Mouse (Mus musculus) CH12.LX (cell line): ENCODE measurements at regions not wholly inside any gene's neighbourhood (a gene's known extent, or its start where the extent isn't known, plus 50 kb on each side); places are given as distances from the start of the nearest gene placed in this dataset.

Experiments used
- DNase-seq: peaks from one replicate; pipeline ENCODE4 v3.0.0-alpha.2; 2013; ENCODE audit errors: extremely low read depth
- H3K27ac ChIP-seq: 2 replicates; pipeline ENCODE4 v1.5.1; 2012; ENCODE audit warnings: low read depth, mild to moderate bottlenecking, control low read depth, moderate library complexity; ENCODE audit not compliant: insufficient read depth
- H3K27me3 ChIP-seq: replicated peaks from 2 replicates; pipeline ENCODE3; 2012; ENCODE audit warnings: inconsistent platforms
- H3K36me3 ChIP-seq, 2 experiments: replicated peaks in 1 of 2; 2 replicates each; pipeline versions ENCODE3 to v1.6.1; 2012; ENCODE audit warnings: inconsistent platforms in 1 of 2, low read length in 1 of 2, mild to moderate bottlenecking in 1 of 2, mixed read lengths in 1 of 2, moderate library complexity in 1 of 2; ENCODE audit not compliant: control insufficient read depth in 1 of 2, insufficient read depth in 1 of 2
- H3K4me1 ChIP-seq, 2 experiments: 2 replicates each; pipeline ENCODE4 v1.6.1; 2012; ENCODE audit warnings: inconsistent platforms in 1 of 2, moderate library complexity in 1 of 2; ENCODE audit not compliant: insufficient read depth in 2 of 2, control insufficient read depth in 1 of 2
- H3K4me2 ChIP-seq: 2 replicates; pipeline ENCODE4 v1.6.1; 2012; ENCODE audit warnings: low read depth, mild to moderate bottlenecking, control low read depth; ENCODE audit not compliant: poor library complexity, insufficient read depth, severe bottlenecking
- H3K4me3 ChIP-seq, 3 experiments: fragments of 150-350 bp in 1 of 3; sonication (generic) in 1 of 3; replicated peaks in 1 of 3; 2 replicates each; pipeline versions ENCODE3 to v1.5.1; 2011 to 2012; ENCODE audit warnings: low read depth in 2 of 3, low read length in 2 of 3, mild to moderate bottlenecking in 2 of 3, moderate library complexity in 2 of 3, control low read depth in 1 of 3, improper control_type of control experiment in 1 of 3, inconsistent platforms in 1 of 3, mixed read lengths in 1 of 3; ENCODE audit not compliant: poor library complexity in 1 of 3
- H3K79me2 ChIP-seq: replicated peaks from 2 replicates; pipeline ENCODE4 v1.6.1; 2012; ENCODE audit warnings: mild to moderate bottlenecking, moderate library complexity; ENCODE audit not compliant: control insufficient read depth, poor library complexity, insufficient read depth, severe bottlenecking; ENCODE audit errors: extremely low read depth
- H3K9ac ChIP-seq: 2 replicates; pipeline ENCODE4 v1.6.1; 2012; ENCODE audit warnings: low read depth, mild to moderate bottlenecking, control low read depth, moderate library complexity; ENCODE audit not compliant: insufficient read depth
- H3K9me3 ChIP-seq: replicated peaks from 2 replicates; pipeline ENCODE3; 2012; ENCODE audit warnings: low read length, inconsistent platforms, mixed read lengths
- BHLHE40 ChIP-seq: IDR thresholded peaks from 2 replicates; pipeline ENCODE4 v1.6.1; 2011; ENCODE audit warnings: mild to moderate bottlenecking, low read depth, low read length, improper control_type of control experiment
- CHD1 ChIP-seq: IDR thresholded peaks from 2 replicates; pipeline ENCODE4 v1.6.1; 2012; ENCODE audit warnings: low read depth, low read length, improper control_type of control experiment, inconsistent platforms
- CTCF ChIP-seq, 2 experiments: IDR thresholded peaks in 1 of 2; conservative IDR thresholded peaks in 1 of 2; 2 replicates each; pipeline ENCODE4 v1.5.1; 2011 to 2012; ENCODE audit warnings: low read depth in 2 of 2, low read length in 2 of 2, improper control_type of control experiment in 1 of 2, inconsistent platforms in 1 of 2, mild to moderate bottlenecking in 1 of 2, moderate library complexity in 1 of 2
- E2F4 ChIP-seq: IDR thresholded peaks from 2 replicates; pipeline ENCODE4 v1.6.1; 2011; ENCODE audit warnings: low read depth, low read length, improper control_type of control experiment; ENCODE audit not compliant: insufficient replicate concordance
- EP300 ChIP-seq: IDR thresholded peaks from 2 replicates; pipeline ENCODE4 v1.6.1; 2011; ENCODE audit warnings: low read length, improper control_type of control experiment
- GABPA ChIP-seq: IDR thresholded peaks from 2 replicates; pipeline ENCODE4 v1.6.1; 2012; ENCODE audit warnings: low read depth, low read length, improper control_type of control experiment, inconsistent platforms; ENCODE audit not compliant: insufficient replicate concordance
- HCFC1 ChIP-seq: IDR thresholded peaks from 2 replicates; pipeline ENCODE4 v1.6.1; 2012; ENCODE audit warnings: low read depth, mild to moderate bottlenecking, inconsistent platforms, low read length, improper control_type of control experiment
- IRF4 ChIP-seq: IDR thresholded peaks from 2 replicates; pipeline ENCODE4 v1.6.1; 2014; ENCODE audit warnings: low read depth, mild to moderate bottlenecking, inconsistent platforms, low read length, improper control_type of control experiment
- JUN ChIP-seq: IDR thresholded peaks from 2 replicates; pipeline ENCODE4 v1.6.1; 2011; ENCODE audit warnings: low read depth, mild to moderate bottlenecking, low read length, improper control_type of control experiment, moderate library complexity; ENCODE audit not compliant: insufficient read depth
- JUND ChIP-seq: conservative IDR thresholded peaks from 2 replicates; pipeline ENCODE4 v1.6.1; 2011; ENCODE audit warnings: low read depth, low read length, improper control_type of control experiment
- KAT2A ChIP-seq: IDR thresholded peaks from 2 replicates; pipeline ENCODE4 v1.6.1; 2012; ENCODE audit warnings: low read length, improper control_type of control experiment, inconsistent platforms; ENCODE audit not compliant: insufficient replicate concordance
- MAZ ChIP-seq: IDR thresholded peaks from 2 replicates; pipeline ENCODE4 v1.6.1; 2012; ENCODE audit warnings: low read depth, mild to moderate bottlenecking, inconsistent platforms, low read length, improper control_type of control experiment, moderate library complexity
- MXI1 ChIP-seq: IDR thresholded peaks from 2 replicates; pipeline ENCODE4 v1.6.1; 2011; ENCODE audit warnings: mild to moderate bottlenecking, low read depth, low read length, improper control_type of control experiment
- MYC ChIP-seq: IDR thresholded peaks from 2 replicates; pipeline ENCODE4 v1.6.1; 2011; ENCODE audit warnings: low read depth, mild to moderate bottlenecking, improper control_type of control experiment, low read length
- NELFE ChIP-seq: IDR thresholded peaks from 2 replicates; pipeline ENCODE4 v1.6.1; 2011; ENCODE audit warnings: low read depth, low read length, improper control_type of control experiment
- NRF1 ChIP-seq: IDR thresholded peaks from 2 replicates; pipeline ENCODE4 v1.6.1; 2014; ENCODE audit warnings: low read depth, mild to moderate bottlenecking, inconsistent platforms, low read length, improper control_type of control experiment, moderate library complexity
- RAD21 ChIP-seq: IDR thresholded peaks from 2 replicates; pipeline ENCODE4 v1.6.1; 2011; ENCODE audit warnings: low read depth, mild to moderate bottlenecking, low read length, improper control_type of control experiment, moderate library complexity
- RCOR1 ChIP-seq: conservative IDR thresholded peaks from 2 replicates; pipeline ENCODE4 v1.6.1; 2012; ENCODE audit warnings: low read depth, mild to moderate bottlenecking, inconsistent platforms, low read length, improper control_type of control experiment
- SMC3 ChIP-seq: IDR thresholded peaks from 2 replicates; pipeline ENCODE4 v1.6.1; 2011; ENCODE audit warnings: low read depth, low read length, improper control_type of control experiment
- TBP ChIP-seq: conservative IDR thresholded peaks from 2 replicates; pipeline ENCODE4 v1.6.1; 2011; ENCODE audit warnings: low read depth, low read length, improper control_type of control experiment
- TCF12 ChIP-seq: IDR thresholded peaks from 2 replicates; pipeline ENCODE4 v1.6.1; 2014; ENCODE audit warnings: low read depth, mild to moderate bottlenecking, inconsistent platforms, low read length, improper control_type of control experiment
- UBTF ChIP-seq: IDR thresholded peaks from 2 replicates; pipeline ENCODE4 v1.6.1; 2012; ENCODE audit warnings: low read depth, mild to moderate bottlenecking, inconsistent platforms, low read length, improper control_type of control experiment, moderate library complexity
- USF2 ChIP-seq: conservative IDR thresholded peaks from 2 replicates; pipeline ENCODE4 v1.6.1; 2011; ENCODE audit warnings: low read depth, low read length, improper control_type of control experiment
- ZKSCAN1 ChIP-seq: IDR thresholded peaks from 2 replicates; pipeline ENCODE4 v1.6.1; 2012; ENCODE audit warnings: low read depth, inconsistent platforms, low read length, improper control_type of control experiment, borderline replicate concordance
- ZNF384 ChIP-seq: IDR thresholded peaks from 2 replicates; pipeline ENCODE4 v1.6.1; 2012; ENCODE audit warnings: low read depth, low read length, improper control_type of control experiment, inconsistent platforms
- dilution Hi-C: fragments of 300-500 bp; cut with MboI; formaldehyde crosslinking; loops from 2 replicates; pipeline ENCODE4 v1.14.3; 2020; ENCODE audit warnings: low sequenced_read_pairs; ENCODE audit not compliant: extremely low pct_unique_long_range_greater_than_20kb, extremely low pct_ligation_motif_present
- in situ Hi-C: fragments of 300-500 bp; cut with MboI; formaldehyde crosslinking; loops from 3 replicates; pipeline ENCODE4 v1.14.3; 2019; ENCODE audit warnings: low sequenced_read_pairs, low pct_ligation_motif_present, low pct_unique_long_range_greater_than_20kb, mixed read lengths

- no peak overlapping the region for H3K4me2 ChIP-seq
- H3K36me3 ChIP-seq = no peaks in the 10 kb centered on the region
- no peak overlapping the region for H3K4me3 ChIP-seq
- dilution Hi-C loops (no loop called here), in situ Hi-C loops (no loop called here)
- H3K4me1 ChIP-seq = no peaks in the 10 kb centered on the region
- TF ChIP-seq E2F4 = no peak
- no peak for TF ChIP-seq HCFC1
- no peak for TF ChIP-seq USF2
- no peak for TF ChIP-seq RAD21
- no peak for TF ChIP-seq CTCF (conservative IDR thresholded peaks at IDR 0.05 in 1 of 2, IDR thresholded peaks at IDR 0.05 in 1 of 2; ENCODE audit: low read depth in 2 of 2, low read length in 2 of 2)
- TF ChIP-seq ZNF384 = no peak
- no peak for TF ChIP-seq RCOR1
- TF ChIP-seq TCF12 = no peak
- no peak for TF ChIP-seq BHLHE40
- TF ChIP-seq MAZ = no peak
- TF ChIP-seq MYC = no peak
- no peak for TF ChIP-seq MXI1
- no peak overlapping the region for H3K9ac ChIP-seq
- H3K27ac ChIP-seq = no peak overlapping the region
- no peaks in the 10 kb centered on the region for H3K79me2 ChIP-seq
- H3K27me3 ChIP-seq = no peaks in the 10 kb centered on the region
- H3K9me3 ChIP-seq = peaks cover 78% of the 10 kb centered on the region
- DNase-seq = no peak
Observed at GRCm38 (mm10) chr9:117813216-117813615, 183.5 kb upstream of the Rbms3 start.

- TF ChIP-seq TBP = no peak
- TF ChIP-seq, all 38 proteins: peak for 0
- no peak overlapping the region for H3K4me2 ChIP-seq
- H3K79me2 ChIP-seq = no peaks in the 10 kb centered on the region
- dilution Hi-C loops (no loop called here), in situ Hi-C loops (no loop called here)
- H3K9me3 ChIP-seq = peaks cover 71% of the 10 kb centered on the region
- H3K36me3 ChIP-seq = no peaks in the 10 kb centered on the region
- H3K4me1 ChIP-seq = no peaks in the 10 kb centered on the region
- H3K9ac ChIP-seq = no peak overlapping the region
- H3K27ac ChIP-seq = no peak overlapping the region
- H3K4me3 ChIP-seq = no peak overlapping the region
- no peaks in the 10 kb centered on the region for H3K27me3 ChIP-seq
- DNase-seq = no peak
Observed at GRCm38 (mm10) chr9:117805812-117806211, 176.1 kb upstream of the Rbms3 start.

- H3K27me3 ChIP-seq = no peaks in the 10 kb centered on the region
Observed at GRCm38 (mm10) chr9:117784186-117784591, 154.5 kb upstream of the Rbms3 start.

More at GRCm38 (mm10) chr9:117784186-117784591, 154.5 kb upstream of the Rbms3 start:
- no peaks in the 10 kb centered on the region for H3K79me2 ChIP-seq
- dilution Hi-C loops = no loop called here
- no peak overlapping the region for H3K27ac ChIP-seq
- H3K9me3 ChIP-seq = peaks cover 86% of the 10 kb centered on the region
- no peak overlapping the region for H3K4me3 ChIP-seq
- in situ Hi-C loops = no loop called here
- no peak for DNase-seq
- H3K36me3 ChIP-seq = no peaks in the 10 kb centered on the region
- H3K4me1 ChIP-seq = no peaks in the 10 kb centered on the region
- H3K9ac ChIP-seq = no peak overlapping the region
- no peak overlapping the region for H3K4me2 ChIP-seq
- TF ChIP-seq JUN (no peak), JUND (no peak), MYC (no peak), ZNF384 (no peak), CHD1 (no peak), KAT2A (no peak), EP300 (no peak), USF2 (no peak), NRF1 (no peak), ZKSCAN1 (no peak), IRF4 (no peak), UBTF (no peak), HCFC1 (no peak), TBP (no peak), GABPA (no peak), NELFE (no peak), SMC3 (no peak)
